Mouse (Mus musculus): ENCODE measurements around the gene Tbc1d24. TPM values are rescaled to one million over a fixed set of nuclear protein-coding genes. Genes with fewer than 3 reads are reported as not detected.

The Tbc1d24 gene
- total and polyA plus RNA-seq, 2 experiments from 2014 or later = 22.8 to 145 TPM

- DNase-seq (ENCODE audit: low spot score) = peak; percentile 97
- peak within 1 kb of the TSS; percentile 63 for H3K4me3 ChIP-seq (ENCODE audit: low read length)
- peak within 1 kb of the TSS; percentile 83 for H3K27ac ChIP-seq
- H3K4me1 ChIP-seq (ENCODE audit: insufficient read depth, low read length) = peaks cover 14% of the 10 kb centered on the region
- peak within 1 kb of the TSS; percentile 87 for H3K4me2 ChIP-seq (ENCODE audit: low read depth, low read length)
- no peak for TF ChIP-seq CTCF (IDR thresholded peaks at IDR 0.05; ENCODE audit: low read depth)
- peak within 1 kb of the TSS; percentile 56 for H3K9ac ChIP-seq (replicated peaks; ENCODE audit: low read length)
- no peaks in the 10 kb centered on the region for H3K27me3 ChIP-seq (ENCODE audit: insufficient read depth, low read length)
- peak; percentile 93 for ATAC-seq
- H3K9me3 ChIP-seq (ENCODE audit: low read length) = no peaks in the 10 kb centered on the region
- H3K36me3 ChIP-seq (ENCODE audit: insufficient read depth, low read length) = peaks cover 3% of the 10 kb centered on the region; the same call in 1 of the 2 replicates
- WGBS = under 1% methylated on average over 47 of the region's 47 CpGs
Observed at GRCm38 (mm10) chr17:24163176-24163962, 42.0 kb downstream of the Tbc1d24 start, which contains the start of gene Amdhd2. Amdhd2 (minus strand) TSS chr17:24163766.

- Histone ChIP-seq H3K9ac (replicated peaks; ENCODE audit: low read length) (peak overlapping the region; percentile 56), H3K4me3 (ENCODE audit: low read length) (peak overlapping the region; percentile 63), H3K4me2 (ENCODE audit: low read depth, low read length) (peak overlapping the region; percentile 87), H3K4me1 (ENCODE audit: insufficient read depth, low read length) (peaks cover 8% of the 10 kb centered on the region), H3K9me3 (ENCODE audit: low read length) (no peaks in the 10 kb centered on the region), H3K36me3 (ENCODE audit: insufficient read depth, low read length) (peaks cover 3% of the 10 kb centered on the region; the same call in 1 of the 2 replicates), H3K27ac (peak overlapping the region; percentile 83), H3K27me3 (ENCODE audit: insufficient read depth, low read length) (no peaks in the 10 kb centered on the region)
- 33% methylated on average over 17 of the region's 17 CpGs for WGBS
- no peak for ATAC-seq
- no peak for TF ChIP-seq CTCF (IDR thresholded peaks at IDR 0.05; ENCODE audit: low read depth)
- no peak for DNase-seq (ENCODE audit: low spot score)
Observed at GRCm38 (mm10) chr17:24162584-24163175, 42.7 kb downstream of the Tbc1d24 start.

GRCm38 (mm10) chr17:24161466-24161865 lies 43.9 kb downstream of the Tbc1d24 start:
- no peak overlapping the region for H3K27ac ChIP-seq
- DNase-seq (ENCODE audit: low spot score) (no peak), ATAC-seq (no peak)
- no peak overlapping the region for H3K4me3 ChIP-seq (ENCODE audit: low read length)
- peaks cover 1% of the 10 kb centered on the region; the same call in 1 of the 2 replicates for H3K36me3 ChIP-seq (ENCODE audit: insufficient read depth, low read length)
- H3K4me1 ChIP-seq (ENCODE audit: insufficient read depth, low read length) = peaks cover 5% of the 10 kb centered on the region; the same call in 1 of the 2 replicates
- H3K27me3 ChIP-seq (ENCODE audit: insufficient read depth, low read length) = no peaks in the 10 kb centered on the region
- no peak for TF ChIP-seq CTCF (IDR thresholded peaks at IDR 0.05; ENCODE audit: low read depth)
- H3K9ac ChIP-seq (replicated peaks; ENCODE audit: low read length) = no peak overlapping the region
- 85% methylated on average over 5 of the region's 5 CpGs for WGBS
- H3K9me3 ChIP-seq (ENCODE audit: low read length) = no peaks in the 10 kb centered on the region
- no peak overlapping the region for H3K4me2 ChIP-seq (ENCODE audit: low read depth, low read length)

- Histone ChIP-seq H3K9ac (replicated peaks; ENCODE audit: low read length) (no peak overlapping the region), H3K36me3 (ENCODE audit: insufficient read depth, low read length) (no peaks in the 10 kb centered on the region; the same call in 1 of the 2 replicates), H3K4me1 (ENCODE audit: insufficient read depth, low read length) (peaks cover 1% of the 10 kb centered on the region; the same call in 1 of the 2 replicates), H3K27me3 (ENCODE audit: insufficient read depth, low read length) (no peaks in the 10 kb centered on the region), H3K27ac (no peak overlapping the region), H3K4me3 (ENCODE audit: low read length) (no peak overlapping the region), H3K4me2 (ENCODE audit: low read depth, low read length) (no peak overlapping the region), H3K9me3 (ENCODE audit: low read length) (no peaks in the 10 kb centered on the region)
- TF ChIP-seq CTCF (IDR thresholded peaks at IDR 0.05; ENCODE audit: low read depth) = no peak
- ATAC-seq (no peak), DNase-seq (ENCODE audit: low spot score) (no peak)
- WGBS = 98% methylated on average over 4 of the region's 4 CpGs
Observed at GRCm38 (mm10) chr17:24157526-24157925, 47.8 kb downstream of the Tbc1d24 start.

GRCm38 (mm10) chr17:24157121-24157520 lies 48.2 kb downstream of the Tbc1d24 start:
- no peak for TF ChIP-seq CTCF (IDR thresholded peaks at IDR 0.05; ENCODE audit: low read depth)
- Histone ChIP-seq H3K4me3 (ENCODE audit: low read length) (no peak overlapping the region), H3K36me3 (ENCODE audit: insufficient read depth, low read length) (no peaks in the 10 kb centered on the region; the same call in 1 of the 2 replicates), H3K4me1 (ENCODE audit: insufficient read depth, low read length) (peaks cover under 1% of the 10 kb centered on the region), H3K9ac (replicated peaks; ENCODE audit: low read length) (no peak overlapping the region), H3K27ac (no peak overlapping the region), H3K9me3 (ENCODE audit: low read length) (no peaks in the 10 kb centered on the region), H3K27me3 (ENCODE audit: insufficient read depth, low read length) (no peaks in the 10 kb centered on the region), H3K4me2 (ENCODE audit: low read depth, low read length) (no peak overlapping the region)
- WGBS = 95% methylated on average over 6 of the region's 6 CpGs
- no peak for ATAC-seq
- no peak for DNase-seq (ENCODE audit: low spot score)

- Histone ChIP-seq H3K4me1 (ENCODE audit: insufficient read depth, low read length) (peaks cover 6% of the 10 kb centered on the region), H3K9me3 (ENCODE audit: low read length) (no peaks in the 10 kb centered on the region), H3K4me2 (ENCODE audit: low read depth, low read length) (no peak overlapping the region), H3K36me3 (ENCODE audit: insufficient read depth, low read length) (no peaks in the 10 kb centered on the region; the same call in 1 of the 2 replicates), H3K4me3 (ENCODE audit: low read length) (no peak overlapping the region), H3K27ac (no peak overlapping the region), H3K9ac (replicated peaks; ENCODE audit: low read length) (no peak overlapping the region), H3K27me3 (ENCODE audit: insufficient read depth, low read length) (no peaks in the 10 kb centered on the region)
- no peak for TF ChIP-seq CTCF (IDR thresholded peaks at IDR 0.05; ENCODE audit: low read depth)
- WGBS = 87% methylated on average over 3 of the region's 3 CpGs
- ATAC-seq (no peak), DNase-seq (ENCODE audit: low spot score) (no peak)
Observed at GRCm38 (mm10) chr17:24156394-24156793, 49.0 kb downstream of the Tbc1d24 start.

Measured in hindbrain, postnatal 0 days (tissue).